Mouse (Mus musculus): ENCODE data around the gene Cyp4x1. TPM values are rescaled to one million over a fixed set of nuclear protein-coding genes. Genes with fewer than 3 reads are reported as not detected.
"Not testable (repeated sequence)": the region's sequence is repeated elsewhere in the genome, so short reads cannot be mapped to it uniquely, and the experiment has no call there.

Gene Cyp4x1
- 0.75 and 0.79 TPM in 2 replicates for polyA plus RNA-seq (2014; fragmentation: Nextera tagmentation; extraction: Ambion mirVana)

DNA sequence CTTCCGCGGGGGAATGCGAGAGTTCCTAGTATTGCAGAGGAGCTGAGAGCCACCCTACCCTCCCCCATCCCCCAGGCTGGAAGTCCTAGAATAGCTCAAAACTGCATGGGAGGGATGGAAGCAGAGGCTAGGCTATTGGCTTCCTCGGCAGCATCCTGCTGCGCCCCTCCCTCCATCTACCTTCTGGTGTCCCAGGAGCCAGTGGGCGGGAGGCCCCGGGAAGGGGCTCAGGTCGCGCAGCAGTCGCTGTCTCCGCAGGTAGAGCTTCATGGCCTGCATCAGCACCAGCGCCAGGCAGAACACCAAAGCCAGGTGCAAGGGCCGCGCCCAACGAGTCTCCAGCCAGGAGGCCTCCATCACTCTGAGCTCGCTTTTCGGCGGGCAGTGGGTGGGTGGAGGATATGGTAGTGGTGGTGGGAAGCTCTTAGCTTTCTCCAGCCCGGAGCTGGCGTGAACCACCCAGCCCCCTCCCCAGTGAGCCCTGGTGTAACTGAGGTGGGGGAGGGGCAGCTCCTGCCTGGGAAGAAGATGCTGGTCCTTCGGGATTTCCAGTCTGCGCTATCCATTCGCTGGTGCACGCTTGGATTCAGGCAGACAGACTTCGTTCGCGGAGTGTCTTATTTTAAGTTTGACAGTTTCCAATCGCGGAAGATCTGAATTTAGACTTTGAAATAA is at the start of gene Cyp4x1:
Gene Cyp4x1, minus strand, starts transcription at position 661 of the 675 bp plus-strand sequence.
- WGBS = 1% methylated on average over 29 of the region's 29 CpGs
- Histone ChIP-seq H3K9me3 (ENCODE audit: control insufficient read depth, low read length) (no peaks in the 10 kb centered on the region), H3K27me3 (ENCODE audit: control insufficient read depth, insufficient read depth, low read length) (peaks cover 11% of the 10 kb centered on the region), H3K4me1 (replicated peaks; ENCODE audit: control insufficient read depth, insufficient read depth, low read length) (0 out of 2 replicates have a peak, but pooled peaks cover 2% of the 10 kb centered on the region), H3K27ac (ENCODE audit: low read depth, low read length) (no peak within 1 kb of the TSS), H3K9ac (ENCODE audit: low read depth, low read length) (peak within 1 kb of the TSS; percentile 38), H3K36me3 (ENCODE audit: control insufficient read depth, insufficient read depth, low read length) (no peaks in the 10 kb centered on the region), H3K4me3 (ENCODE audit: low read depth, low read length) (peak within 1 kb of the TSS; percentile 41), H3K4me2 (replicated peaks; ENCODE audit: low read depth, low read length) (peak within 1 kb of the TSS; percentile 87)
- DNase-seq (ENCODE audit: low spot score) (peak; percentile 54), ATAC-seq (ENCODE audit: low FRiP score) (peak; percentile 77)

DNA sequence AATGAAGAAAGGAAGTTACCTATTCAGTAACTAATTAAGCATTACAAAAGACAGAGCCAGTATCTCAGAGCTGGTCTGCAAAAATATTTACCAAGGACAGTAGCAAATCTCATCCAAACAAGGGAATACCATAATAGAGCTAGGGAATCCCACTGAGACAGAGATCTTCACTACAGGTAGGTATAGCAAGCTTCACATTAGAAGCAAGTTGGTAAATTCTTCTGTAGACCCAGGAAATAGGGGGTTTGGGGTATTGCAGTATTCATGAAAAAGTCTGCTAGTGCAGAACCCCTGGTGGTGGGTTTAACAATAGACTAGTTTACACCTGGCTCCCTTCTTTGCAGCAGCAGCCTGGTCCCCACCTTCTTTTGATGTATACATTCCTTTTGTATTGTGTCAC is 42.1 kb upstream of the Cyp4x1 start:
- H3K4me3 ChIP-seq (ENCODE audit: low read depth, low read length); H3K9me3 ChIP-seq (ENCODE audit: control insufficient read depth, low read length); H3K4me2 ChIP-seq (replicated peaks; ENCODE audit: low read depth, low read length); ATAC-seq (ENCODE audit: low FRiP score); DNase-seq (ENCODE audit: low spot score); H3K27me3 ChIP-seq (ENCODE audit: control insufficient read depth, insufficient read depth, low read length); H3K36me3 ChIP-seq (ENCODE audit: control insufficient read depth, insufficient read depth, low read length); H3K4me1 ChIP-seq (replicated peaks; ENCODE audit: control insufficient read depth, insufficient read depth, low read length); H3K27ac ChIP-seq (ENCODE audit: low read depth, low read length); H3K9ac ChIP-seq (ENCODE audit: low read depth, low read length): not testable (repeated sequence)

DNA sequence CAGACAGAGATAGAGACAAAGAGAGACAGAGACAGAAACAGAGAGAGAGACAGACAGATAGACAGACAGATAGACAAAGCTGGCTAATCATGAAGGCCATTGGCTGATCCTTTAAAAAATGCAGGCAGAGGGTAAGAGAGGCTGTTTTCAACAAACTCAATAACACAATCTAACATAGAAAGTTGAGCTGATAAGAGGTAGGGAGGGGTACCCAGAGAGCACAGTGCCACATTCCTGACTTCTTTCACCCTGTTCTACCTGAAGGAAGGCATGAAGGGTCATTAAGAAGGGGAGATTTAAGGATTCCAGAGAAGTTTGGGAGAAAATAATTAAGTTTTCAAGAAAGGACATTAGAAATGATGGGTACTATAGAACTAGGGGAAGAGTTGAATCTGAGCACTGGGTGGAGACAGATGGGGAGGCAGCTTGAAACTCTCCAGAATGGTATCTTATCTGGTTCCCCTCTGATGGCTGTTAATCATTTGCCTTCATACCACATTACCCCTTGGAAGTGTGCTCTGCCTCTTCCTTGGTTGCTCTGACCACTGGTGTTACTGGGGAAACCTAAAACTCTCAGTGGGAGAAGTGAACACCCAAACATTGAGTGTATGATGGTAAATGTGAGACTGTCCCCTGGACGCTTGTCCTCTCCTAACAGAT is 40.7 kb upstream of the Cyp4x1 start:
- H3K4me2 ChIP-seq (replicated peaks; ENCODE audit: low read depth, low read length) = no peak overlapping the region
- no peak overlapping the region for H3K9ac ChIP-seq (ENCODE audit: low read depth, low read length)
- 74% methylated on average over 1 of the region's 1 CpGs for WGBS
- H3K4me1 ChIP-seq (replicated peaks; ENCODE audit: control insufficient read depth, insufficient read depth, low read length) = no peaks in the 10 kb centered on the region
- DNase-seq (ENCODE audit: low spot score) (no peak), ATAC-seq (ENCODE audit: low FRiP score) (no peak)
- no peaks in the 10 kb centered on the region for H3K36me3 ChIP-seq (ENCODE audit: control insufficient read depth, insufficient read depth, low read length)
- no peaks in the 10 kb centered on the region for H3K9me3 ChIP-seq (ENCODE audit: control insufficient read depth, low read length)
- no peak overlapping the region for H3K27ac ChIP-seq (ENCODE audit: low read depth, low read length)
- no peak overlapping the region for H3K4me3 ChIP-seq (ENCODE audit: low read depth, low read length)
- no peaks in the 10 kb centered on the region for H3K27me3 ChIP-seq (ENCODE audit: control insufficient read depth, insufficient read depth, low read length)

DNA sequence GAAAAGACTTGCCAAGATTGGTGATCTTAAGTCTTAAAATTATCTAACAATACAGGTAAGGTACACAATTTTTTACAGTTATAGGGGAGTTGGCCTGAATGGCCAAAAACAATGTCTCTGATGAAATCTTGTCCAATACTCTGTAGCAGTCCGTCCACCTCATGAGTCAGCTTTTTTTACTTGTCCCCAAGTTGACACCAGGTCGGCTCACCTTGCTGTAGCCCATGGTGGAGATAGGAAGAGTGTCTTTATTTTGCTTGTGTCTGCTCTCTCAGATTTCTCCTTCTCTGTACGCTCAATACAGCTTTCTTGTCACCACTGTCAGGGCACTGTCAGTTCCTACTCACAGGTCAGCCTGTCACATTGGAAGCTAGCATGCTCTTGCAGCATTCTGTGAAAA is 24.9 kb upstream of the Cyp4x1 start:
- WGBS = 83% methylated on average over 3 of the region's 3 CpGs
- not testable (repeated sequence) for ATAC-seq (ENCODE audit: low FRiP score); H3K9me3 ChIP-seq (ENCODE audit: control insufficient read depth, low read length); H3K4me2 ChIP-seq (replicated peaks; ENCODE audit: low read depth, low read length); H3K4me1 ChIP-seq (replicated peaks; ENCODE audit: control insufficient read depth, insufficient read depth, low read length); H3K36me3 ChIP-seq (ENCODE audit: control insufficient read depth, insufficient read depth, low read length); H3K9ac ChIP-seq (ENCODE audit: low read depth, low read length); H3K27me3 ChIP-seq (ENCODE audit: control insufficient read depth, insufficient read depth, low read length); H3K4me3 ChIP-seq (ENCODE audit: low read depth, low read length); H3K27ac ChIP-seq (ENCODE audit: low read depth, low read length); DNase-seq (ENCODE audit: low spot score)

DNA sequence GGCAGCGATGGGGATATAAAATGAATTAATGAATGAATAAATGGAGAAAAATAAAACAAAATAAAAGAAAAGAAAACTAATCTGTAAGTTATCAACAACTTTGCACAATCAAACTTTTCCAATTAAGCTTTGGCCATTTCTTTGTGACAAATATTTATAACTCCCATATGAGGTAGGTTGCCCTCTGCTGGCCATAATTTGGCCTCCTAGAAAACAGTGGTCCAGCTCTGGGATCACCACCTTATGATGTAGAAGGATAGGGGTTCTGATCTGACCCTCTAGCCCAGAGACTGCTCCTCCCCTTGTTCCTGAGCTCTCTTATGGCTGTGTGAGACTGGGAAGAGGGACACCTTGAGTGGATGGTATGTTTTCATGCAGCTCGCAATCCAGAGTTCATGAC is 20.6 kb upstream of the Cyp4x1 start:
- WGBS = 88% methylated on average over 2 of the region's 2 CpGs
- no peaks in the 10 kb centered on the region for H3K4me1 ChIP-seq (replicated peaks; ENCODE audit: control insufficient read depth, insufficient read depth, low read length)
- H3K4me3 ChIP-seq (ENCODE audit: low read depth, low read length) = no peak overlapping the region
- H3K36me3 ChIP-seq (ENCODE audit: control insufficient read depth, insufficient read depth, low read length) = no peaks in the 10 kb centered on the region
- H3K9me3 ChIP-seq (ENCODE audit: control insufficient read depth, low read length) = no peaks in the 10 kb centered on the region
- DNase-seq (ENCODE audit: low spot score) (no peak), ATAC-seq (ENCODE audit: low FRiP score) (no peak)
- no peaks in the 10 kb centered on the region for H3K27me3 ChIP-seq (ENCODE audit: control insufficient read depth, insufficient read depth, low read length)
- H3K9ac ChIP-seq (ENCODE audit: low read depth, low read length) = no peak overlapping the region
- no peak overlapping the region for H3K4me2 ChIP-seq (replicated peaks; ENCODE audit: low read depth, low read length)
- no peak overlapping the region for H3K27ac ChIP-seq (ENCODE audit: low read depth, low read length)

DNA sequence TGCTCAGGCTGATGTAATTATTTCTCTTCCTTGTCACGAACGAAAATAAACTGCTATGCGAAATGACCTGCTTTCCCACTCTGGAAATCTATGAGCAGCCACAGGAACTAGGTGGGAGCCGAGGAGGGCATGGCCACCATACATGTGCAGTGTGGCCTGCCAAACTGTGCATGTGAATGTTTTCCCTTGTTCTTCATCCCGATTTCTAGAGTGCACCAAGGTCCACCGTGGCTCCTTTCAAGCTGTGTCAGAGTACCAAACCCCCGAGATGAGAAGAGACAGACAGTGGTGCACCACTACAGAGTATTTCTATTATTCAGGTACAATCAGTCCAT is 182 bp upstream of the Cyp4x1 start:
- Histone ChIP-seq H3K4me1 (replicated peaks; ENCODE audit: control insufficient read depth, insufficient read depth, low read length) (0 out of 2 replicates have a peak, but pooled peaks cover 2% of the 10 kb centered on the region), H3K4me3 (ENCODE audit: low read depth, low read length) (peak overlapping the region; percentile 41; the same call in 1 of the 2 replicates), H3K4me2 (replicated peaks; ENCODE audit: low read depth, low read length) (peak overlapping the region; percentile 87), H3K27ac (ENCODE audit: low read depth, low read length) (no peak overlapping the region), H3K9me3 (ENCODE audit: control insufficient read depth, low read length) (no peaks in the 10 kb centered on the region), H3K27me3 (ENCODE audit: control insufficient read depth, insufficient read depth, low read length) (peaks cover 11% of the 10 kb centered on the region), H3K9ac (ENCODE audit: low read depth, low read length) (no peak overlapping the region; the same call in 1 of the 2 replicates), H3K36me3 (ENCODE audit: control insufficient read depth, insufficient read depth, low read length) (no peaks in the 10 kb centered on the region)
- ATAC-seq (ENCODE audit: low FRiP score) (no peak), DNase-seq (ENCODE audit: low spot score) (no peak)
- 20% methylated on average over 7 of the region's 7 CpGs for WGBS

DNA sequence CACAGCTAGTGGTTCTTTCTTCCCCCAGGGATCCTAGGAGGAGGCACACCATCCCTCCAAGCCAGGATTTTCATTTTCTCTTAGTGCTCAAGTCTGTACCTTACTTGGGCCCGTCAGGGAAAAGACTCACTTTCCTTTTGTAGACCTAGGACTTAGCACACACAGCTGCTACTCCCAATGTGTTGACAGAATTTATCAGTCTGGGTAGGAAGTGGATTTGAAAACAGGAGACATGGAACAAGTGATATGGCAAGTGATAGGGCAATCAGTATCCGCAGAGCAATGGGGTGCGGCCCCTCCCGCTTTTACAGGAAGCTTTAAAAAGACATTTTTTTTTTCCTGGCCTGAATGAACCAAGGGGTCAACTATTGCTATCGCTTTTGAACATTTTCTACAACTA is 996 bp downstream of the Cyp4x1 start:
- Histone ChIP-seq H3K9ac (ENCODE audit: low read depth, low read length) (no peak overlapping the region), H3K27ac (ENCODE audit: low read depth, low read length) (no peak overlapping the region), H3K4me1 (replicated peaks; ENCODE audit: control insufficient read depth, insufficient read depth, low read length) (0 out of 2 replicates have a peak, but pooled peaks cover 2% of the 10 kb centered on the region), H3K36me3 (ENCODE audit: control insufficient read depth, insufficient read depth, low read length) (no peaks in the 10 kb centered on the region), H3K27me3 (ENCODE audit: control insufficient read depth, insufficient read depth, low read length) (peaks cover 11% of the 10 kb centered on the region), H3K9me3 (ENCODE audit: control insufficient read depth, low read length) (no peaks in the 10 kb centered on the region), H3K4me3 (ENCODE audit: low read depth, low read length) (peak overlapping the region; percentile 41; the same call in 1 of the 2 replicates), H3K4me2 (replicated peaks; ENCODE audit: low read depth, low read length) (peak overlapping the region; percentile 87; the same call in 1 of the 2 replicates)
- ATAC-seq (ENCODE audit: low FRiP score) (no peak), DNase-seq (ENCODE audit: low spot score) (peak; percentile 6)
- WGBS = 7% methylated on average over 5 of the region's 5 CpGs

DNA sequence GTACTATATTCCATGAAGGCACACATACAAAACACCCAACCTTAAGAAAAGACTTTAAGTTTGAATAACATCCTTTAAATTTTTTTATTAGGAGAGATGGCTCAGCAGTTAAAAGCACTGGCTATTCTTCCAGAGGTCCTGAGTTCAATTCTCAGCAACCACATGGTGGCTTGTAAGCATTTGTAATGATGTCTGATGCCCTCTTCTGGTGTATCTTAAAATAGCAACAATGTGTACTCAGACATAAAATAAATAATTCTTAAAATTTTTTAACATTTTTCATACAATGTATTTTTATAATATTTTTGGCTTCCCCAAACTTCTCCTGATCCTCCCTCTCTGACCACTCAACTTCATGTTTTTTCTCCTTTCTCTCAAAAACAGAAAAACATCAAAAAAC is 9.4 kb downstream of the Cyp4x1 start:
- Histone ChIP-seq H3K27ac (ENCODE audit: low read depth, low read length) (no peak overlapping the region), H3K9ac (ENCODE audit: low read depth, low read length) (no peak overlapping the region), H3K27me3 (ENCODE audit: control insufficient read depth, insufficient read depth, low read length) (no peaks in the 10 kb centered on the region), H3K4me3 (ENCODE audit: low read depth, low read length) (no peak overlapping the region), H3K4me2 (replicated peaks; ENCODE audit: low read depth, low read length) (no peak overlapping the region), H3K36me3 (ENCODE audit: control insufficient read depth, insufficient read depth, low read length) (no peaks in the 10 kb centered on the region), H3K9me3 (ENCODE audit: control insufficient read depth, low read length) (no peaks in the 10 kb centered on the region), H3K4me1 (replicated peaks; ENCODE audit: control insufficient read depth, insufficient read depth, low read length) (no peaks in the 10 kb centered on the region)
- no peak for DNase-seq (ENCODE audit: low spot score)
- ATAC-seq (ENCODE audit: low FRiP score) = no peak

DNA sequence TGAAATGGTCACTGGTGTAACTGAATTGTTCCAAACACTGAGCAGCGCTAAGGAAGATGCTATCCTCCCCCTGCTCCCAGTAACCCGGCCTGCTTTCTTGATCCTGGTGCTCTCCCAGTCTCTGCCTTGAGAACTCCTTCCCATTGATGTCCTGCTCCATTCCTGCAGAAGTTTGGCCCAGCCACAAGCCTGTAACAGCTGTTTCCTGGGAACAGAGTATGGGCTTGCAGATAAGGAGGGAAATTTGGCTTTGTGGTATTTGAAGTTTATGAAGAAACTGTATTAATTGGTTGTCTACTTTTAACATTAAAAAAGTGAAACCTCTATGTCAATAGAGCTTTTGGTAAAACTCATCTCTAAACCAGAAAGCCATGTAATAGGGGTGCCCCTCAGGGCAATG is 10.6 kb downstream of the Cyp4x1 start:
- Histone ChIP-seq H3K4me3 (ENCODE audit: low read depth, low read length) (no peak overlapping the region), H3K9me3 (ENCODE audit: control insufficient read depth, low read length) (no peaks in the 10 kb centered on the region), H3K9ac (ENCODE audit: low read depth, low read length) (no peak overlapping the region), H3K27me3 (ENCODE audit: control insufficient read depth, insufficient read depth, low read length) (no peaks in the 10 kb centered on the region), H3K27ac (ENCODE audit: low read depth, low read length) (no peak overlapping the region), H3K4me2 (replicated peaks; ENCODE audit: low read depth, low read length) (no peak overlapping the region), H3K4me1 (replicated peaks; ENCODE audit: control insufficient read depth, insufficient read depth, low read length) (no peaks in the 10 kb centered on the region), H3K36me3 (ENCODE audit: control insufficient read depth, insufficient read depth, low read length) (no peaks in the 10 kb centered on the region)
- DNase-seq (ENCODE audit: low spot score) (no peak), ATAC-seq (ENCODE audit: low FRiP score) (no peak)
- 77% methylated on average over 2 of the region's 2 CpGs for WGBS
